Mouse (Mus musculus): ENCODE results near the gene Il4i1.
A peak's percentile ranks its signal among the peaks of the same experiment; 100 is the strongest.

- no peak for TF ChIP-seq CTCF (IDR thresholded peaks at IDR 0.05; ENCODE audit: extremely low read depth, insufficient read depth, low read length)
- peak; percentile 88 for TF ChIP-seq POLR2A (IDR thresholded peaks at IDR 0.05; ENCODE audit: extremely low read depth, insufficient read depth, low read length)
These were observed 40.9 kb downstream of the Il4i1 start, which contains the start of gene Pnkp for GRCm38 (mm10) chr7:44857042-44857552.
